Mouse (Mus musculus): ENCODE measurements around the gene Adgrd1.
"Not testable (repeated sequence)": the region's sequence is repeated elsewhere in the genome, so short reads cannot be mapped to it uniquely, and the experiment has no call there.

The Adgrd1 gene

DNA sequence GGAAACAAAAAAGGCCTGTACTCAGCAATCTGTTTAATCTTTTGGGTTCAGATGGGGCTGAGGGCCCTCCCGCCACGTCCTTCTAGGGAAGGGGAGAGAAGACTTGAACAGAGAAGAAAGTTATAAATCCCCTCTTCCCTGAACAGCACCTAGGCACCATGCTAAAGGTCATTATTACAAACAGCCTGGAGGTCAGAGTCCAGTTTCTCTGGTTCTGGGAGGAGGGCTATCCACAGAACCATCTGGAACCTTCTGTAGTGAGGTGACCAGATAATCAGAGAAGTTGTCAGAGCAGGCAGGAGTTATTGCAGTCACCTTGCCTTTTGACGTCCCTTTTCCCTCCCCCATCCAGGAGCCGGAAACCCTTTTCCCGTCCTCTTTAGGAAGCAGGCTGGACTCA is 2.3 kb upstream of the Adgrd1 start:
- DNase-seq (ENCODE audit: low spot score): no peak

DNA sequence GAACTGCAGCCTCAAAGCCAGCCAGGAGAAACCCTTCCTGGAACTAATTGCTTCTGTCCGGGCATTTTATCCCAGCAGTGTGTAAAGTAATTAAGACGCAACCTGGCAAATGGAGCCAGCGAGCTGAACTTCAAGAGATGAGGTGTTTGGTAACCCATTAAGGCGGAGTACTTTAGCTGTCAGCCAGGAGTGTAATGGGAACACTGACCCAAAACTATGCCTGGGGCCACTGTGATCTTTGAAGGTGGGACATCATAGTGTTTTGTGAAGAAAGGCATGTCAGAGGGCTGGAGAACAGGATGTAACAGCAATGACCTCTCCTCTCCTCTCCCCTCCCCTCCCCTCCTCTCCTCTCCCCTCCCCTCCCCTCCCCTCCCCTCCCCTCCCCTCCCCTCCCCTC is 7.5 kb downstream of the Adgrd1 start:
- no peak for DNase-seq (ENCODE audit: low spot score)

DNA sequence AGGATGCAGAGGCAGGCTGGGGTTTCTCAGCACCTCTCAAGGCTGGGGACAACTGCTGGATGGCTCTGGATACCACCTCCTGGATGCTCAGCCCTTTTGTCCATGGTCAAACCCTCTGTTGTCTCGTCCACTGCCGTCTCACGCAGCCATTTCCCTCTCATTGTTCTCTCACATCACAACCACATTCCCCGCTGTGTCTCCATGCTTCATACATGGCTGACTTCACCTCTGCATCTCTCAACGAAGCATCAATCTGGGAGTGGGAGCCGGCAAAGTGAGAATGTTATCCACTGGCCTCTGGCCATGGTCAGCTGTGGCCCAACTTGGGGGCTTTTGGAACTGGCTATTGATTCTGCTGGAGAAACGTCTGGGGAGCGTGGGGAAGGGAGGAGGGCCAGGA is 15.2 kb downstream of the Adgrd1 start:
- no peak for DNase-seq (ENCODE audit: low spot score)

DNA sequence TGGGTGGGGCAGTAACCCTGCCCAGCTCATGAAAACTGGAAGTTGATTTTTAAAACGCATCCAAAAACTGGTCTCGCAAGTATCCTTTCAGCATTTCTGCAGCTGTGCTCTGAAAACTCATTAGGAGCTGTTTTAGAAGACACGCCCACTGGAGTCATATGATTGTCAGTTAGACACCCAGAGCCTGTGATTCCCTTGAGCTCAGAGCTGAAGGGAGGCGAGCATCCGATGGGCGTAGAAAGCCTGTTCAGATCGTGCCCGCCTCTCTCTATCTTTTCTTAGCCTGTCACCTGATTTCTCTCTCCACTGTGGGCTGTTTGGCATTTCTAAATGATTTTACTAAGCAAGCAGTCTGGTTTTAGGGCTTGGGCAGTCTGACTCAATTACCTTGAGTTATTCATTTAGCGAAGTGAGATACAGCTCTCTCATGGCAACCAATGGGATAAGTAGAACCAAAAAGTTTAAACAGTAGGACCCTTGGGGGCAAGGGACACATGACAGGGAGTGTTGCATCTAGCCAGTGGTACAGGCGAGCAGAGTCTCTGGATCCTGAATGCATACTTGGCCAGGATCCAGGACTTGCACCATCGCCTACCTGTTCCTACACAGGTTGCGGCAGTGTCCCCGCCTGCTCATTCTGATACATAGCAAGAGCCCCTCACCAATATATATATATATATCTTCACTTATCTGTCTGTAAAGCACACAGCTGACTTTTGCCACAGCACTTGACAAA is 17.4 kb downstream of the Adgrd1 start:
- no peak for DNase-seq (ENCODE audit: low spot score)

DNA sequence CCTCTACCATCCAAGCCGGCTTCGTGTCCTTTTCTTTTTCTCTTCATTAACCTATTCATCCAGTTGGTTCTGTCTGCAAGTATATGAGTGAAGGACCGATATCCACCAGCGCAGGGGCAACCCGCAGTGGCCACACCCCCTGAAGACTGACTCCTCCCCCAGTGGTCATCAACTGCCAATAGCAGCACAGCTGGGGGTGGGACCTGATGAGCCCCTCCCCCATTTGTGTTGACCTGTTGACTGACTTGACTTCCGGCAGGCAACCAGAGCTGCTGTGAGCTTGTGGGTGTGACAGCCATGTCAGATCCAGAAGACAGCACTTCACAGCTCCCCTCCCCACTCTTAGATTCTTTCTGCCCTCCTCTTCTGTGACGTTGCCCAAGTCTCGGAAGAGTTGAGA is 19.7 kb downstream of the Adgrd1 start:
- DNase-seq (ENCODE audit: low spot score): no peak

DNA sequence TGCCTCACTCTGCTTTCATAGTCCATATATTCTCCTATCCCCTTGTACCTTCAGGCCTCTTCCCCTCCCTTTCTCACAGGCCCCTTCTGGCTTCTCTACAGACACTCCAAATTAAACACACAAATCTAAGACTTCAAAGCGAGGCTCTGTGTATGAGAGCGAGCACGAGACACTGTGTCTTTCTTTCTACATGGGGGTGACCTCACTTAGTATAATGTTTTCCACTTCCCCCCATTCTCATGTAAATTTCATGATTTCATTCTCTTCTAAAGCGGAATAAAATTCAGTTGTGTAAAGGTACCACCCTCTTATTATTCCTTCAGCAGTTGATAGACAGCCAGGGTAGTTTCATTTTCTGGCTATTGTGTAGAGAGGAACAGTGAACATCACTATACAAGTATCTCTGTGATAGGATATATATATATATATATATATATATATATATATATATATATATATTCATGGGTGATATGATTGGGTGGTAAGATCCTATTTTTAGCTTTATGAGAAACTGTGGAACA is 21.1 kb downstream of the Adgrd1 start:
- no peak for DNase-seq (ENCODE audit: low spot score)

DNA sequence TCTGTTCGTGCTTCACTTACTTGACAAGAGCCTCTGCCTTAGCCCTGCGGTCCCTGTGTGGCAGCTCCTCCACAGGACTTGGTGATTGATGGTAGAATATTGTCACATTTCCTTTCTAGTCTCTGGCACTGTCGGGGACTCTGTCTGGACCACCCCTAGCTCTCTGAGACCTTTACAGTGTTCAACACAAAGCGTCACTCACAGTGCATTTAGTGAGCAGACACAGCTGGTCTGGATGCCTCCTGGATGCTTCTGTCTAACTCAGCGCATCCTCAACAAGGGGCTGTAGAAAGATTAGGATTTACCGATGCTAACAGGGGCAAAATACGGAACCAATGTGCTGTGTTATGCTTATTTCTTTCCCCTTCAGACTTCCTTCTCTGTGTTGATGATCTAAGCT is 22.0 kb downstream of the Adgrd1 start:
- no peak for DNase-seq (ENCODE audit: low spot score)

DNA sequence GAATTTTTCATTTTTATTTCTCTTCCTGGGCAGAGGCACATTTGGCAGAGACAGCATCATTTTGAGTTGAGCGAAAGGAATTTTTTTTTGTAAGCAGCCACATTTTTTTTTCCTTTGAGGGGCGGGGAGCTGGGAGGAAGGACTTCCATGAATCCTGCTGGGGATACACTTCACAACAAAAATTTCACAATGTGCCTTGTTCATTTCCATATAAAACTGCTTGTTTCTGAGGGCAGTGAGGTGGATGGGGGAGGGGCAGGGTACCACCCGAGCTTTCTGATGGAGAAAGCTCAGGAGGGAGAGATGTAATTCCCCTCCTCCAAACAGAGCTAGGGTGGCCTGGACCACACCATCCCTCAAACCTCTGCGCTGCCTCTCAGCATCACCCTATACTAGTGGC is 22.6 kb downstream of the Adgrd1 start:
- no peak for DNase-seq (ENCODE audit: low spot score)

DNA sequence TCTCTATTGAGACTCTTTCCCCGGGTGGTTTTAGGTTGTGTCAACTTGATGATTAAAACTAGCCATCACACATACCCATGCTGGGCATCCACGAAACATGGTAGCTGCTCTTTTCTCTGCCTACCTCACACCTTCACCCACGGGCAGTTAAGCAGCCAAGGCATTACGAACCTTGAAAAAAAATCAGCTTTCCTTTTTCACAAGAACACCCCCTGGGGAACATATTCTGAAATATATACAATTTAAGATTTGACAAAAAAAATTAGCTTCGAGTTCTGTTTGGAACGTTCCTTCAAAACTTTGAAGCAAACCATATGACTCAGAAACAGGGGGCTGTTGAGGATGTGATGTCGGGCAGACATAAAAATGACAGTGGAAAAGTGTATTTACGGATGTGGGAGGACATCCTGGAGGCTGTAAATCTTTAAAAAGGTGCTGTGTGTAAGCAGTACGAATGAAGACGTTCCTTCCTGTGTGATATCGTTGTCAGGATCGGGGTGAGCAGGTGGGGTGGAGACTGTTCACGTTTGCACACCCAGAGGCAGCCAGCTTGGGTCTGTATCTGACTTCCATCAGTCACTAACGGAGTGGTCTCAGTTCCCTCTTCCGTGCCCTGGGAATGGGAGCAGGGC is 25.2 kb downstream of the Adgrd1 start:
- no peak for DNase-seq (ENCODE audit: low spot score)

DNA sequence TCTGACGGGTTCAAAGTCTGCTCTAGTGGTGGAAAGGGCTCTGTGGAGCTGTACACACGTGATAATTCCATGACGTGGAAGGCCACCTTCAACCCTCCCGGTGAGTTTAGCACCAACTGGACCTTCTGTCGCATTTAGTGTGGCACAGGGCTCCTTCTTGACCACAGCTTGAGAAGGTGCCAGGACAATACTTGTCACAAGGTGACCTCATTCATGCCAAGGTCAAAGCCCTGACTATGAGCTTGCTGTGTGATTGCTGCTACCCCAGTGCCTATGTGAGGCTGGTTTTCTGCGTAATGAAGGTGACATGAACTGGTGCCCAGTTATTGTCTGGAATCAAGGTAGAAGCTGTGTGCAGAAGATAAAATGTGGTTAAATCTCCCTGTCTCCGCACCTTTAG is 25.9 kb downstream of the Adgrd1 start:
- no peak for DNase-seq (ENCODE audit: low spot score)

DNA sequence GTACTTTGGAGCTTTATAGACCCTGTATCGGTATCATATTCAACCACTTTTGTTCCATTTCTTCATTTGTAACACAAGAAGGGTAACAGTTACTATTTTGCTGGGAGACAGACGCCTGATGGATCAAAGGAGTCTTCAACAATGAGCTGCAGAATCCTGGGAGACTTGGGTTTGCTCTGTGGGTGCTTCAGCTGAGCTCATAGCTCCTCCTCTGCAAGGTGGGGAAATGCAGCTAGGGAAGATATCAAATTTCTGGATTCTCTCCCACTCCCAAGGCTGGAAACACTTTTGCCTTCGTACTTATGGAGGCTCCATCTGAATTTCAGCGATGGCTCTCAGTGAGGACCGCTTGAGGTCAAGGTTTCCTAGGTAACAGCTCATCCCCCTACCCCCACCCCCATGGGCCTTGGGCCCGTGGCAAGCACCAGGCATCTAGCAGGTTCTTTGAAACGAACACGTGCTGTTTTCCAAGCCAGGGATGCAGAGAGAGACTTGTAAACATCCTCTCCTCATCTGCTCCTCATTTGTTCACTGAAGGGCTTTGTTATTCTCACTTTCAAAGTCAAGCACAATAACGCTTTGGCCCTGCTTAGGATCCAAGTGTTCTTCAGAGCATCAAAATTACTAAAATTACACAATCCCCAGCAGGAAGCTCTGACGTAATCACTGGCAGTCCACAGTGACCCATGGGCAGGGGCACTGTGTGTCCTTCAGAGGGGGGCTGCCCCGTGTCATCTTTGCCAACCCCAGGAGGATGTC is 27.7 kb downstream of the Adgrd1 start:
- DNase-seq (ENCODE audit: low spot score): no peak

DNA sequence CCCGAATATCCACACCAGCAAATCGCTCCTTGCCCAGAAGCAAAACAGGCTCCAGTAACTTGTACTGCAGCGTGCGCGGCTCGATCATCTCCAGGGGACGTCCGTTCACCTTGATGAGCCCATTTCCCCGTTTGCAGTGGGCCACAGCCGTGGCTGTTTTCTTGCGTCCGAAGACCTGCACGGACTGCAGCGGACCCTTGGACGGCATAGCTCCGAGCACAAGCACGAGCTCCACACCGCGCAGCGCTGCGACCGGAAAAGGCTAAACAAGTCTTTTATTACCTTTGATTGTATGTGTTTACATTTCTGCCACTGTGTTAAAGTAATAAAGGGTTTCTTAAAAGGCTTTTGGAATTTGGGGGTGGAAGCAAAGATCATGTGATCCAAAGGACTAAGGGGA is 31.8 kb downstream of the Adgrd1 start:
- not testable (repeated sequence) for DNase-seq (ENCODE audit: low spot score)

DNA sequence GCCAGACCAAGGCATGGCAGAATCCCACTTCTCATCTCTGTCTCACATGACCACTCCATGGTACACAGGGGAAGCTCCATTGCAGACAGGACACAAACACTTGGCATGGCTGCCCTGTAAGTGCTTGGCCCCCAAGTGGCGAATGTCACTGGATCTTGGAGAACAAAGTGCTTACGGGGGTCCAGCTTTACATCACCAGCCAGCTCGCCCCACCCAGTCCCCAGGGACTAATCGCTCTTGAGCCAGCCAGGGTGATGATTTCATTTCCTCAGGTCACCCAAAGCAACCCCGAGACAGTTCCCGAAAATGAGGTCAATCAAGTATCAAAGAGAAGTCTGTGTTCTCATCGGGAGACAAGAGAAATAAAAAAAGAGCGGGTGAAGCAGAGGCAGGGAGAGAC is 33.8 kb downstream of the Adgrd1 start:
- DNase-seq (ENCODE audit: low spot score): no peak

DNA sequence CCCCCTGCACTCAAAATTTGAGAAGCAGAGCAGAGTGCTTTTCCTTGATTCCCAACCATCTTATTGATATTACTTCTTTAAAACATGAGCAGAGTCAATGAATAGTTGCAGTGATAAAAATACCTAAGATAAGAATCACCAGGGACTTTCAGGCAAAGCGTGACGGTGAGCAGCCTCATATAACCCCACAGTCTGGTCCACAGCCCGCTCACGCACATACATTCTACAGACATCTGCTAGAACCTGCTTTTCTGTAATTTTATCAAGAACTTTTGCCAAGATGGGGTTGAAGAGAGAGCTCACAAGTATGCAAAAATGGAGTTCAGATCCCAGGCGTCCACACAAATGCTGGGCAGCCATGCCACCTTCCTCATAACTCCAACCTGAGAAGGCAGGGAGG is 40.9 kb downstream of the Adgrd1 start:
- DNase-seq (ENCODE audit: low spot score): no peak

DNA sequence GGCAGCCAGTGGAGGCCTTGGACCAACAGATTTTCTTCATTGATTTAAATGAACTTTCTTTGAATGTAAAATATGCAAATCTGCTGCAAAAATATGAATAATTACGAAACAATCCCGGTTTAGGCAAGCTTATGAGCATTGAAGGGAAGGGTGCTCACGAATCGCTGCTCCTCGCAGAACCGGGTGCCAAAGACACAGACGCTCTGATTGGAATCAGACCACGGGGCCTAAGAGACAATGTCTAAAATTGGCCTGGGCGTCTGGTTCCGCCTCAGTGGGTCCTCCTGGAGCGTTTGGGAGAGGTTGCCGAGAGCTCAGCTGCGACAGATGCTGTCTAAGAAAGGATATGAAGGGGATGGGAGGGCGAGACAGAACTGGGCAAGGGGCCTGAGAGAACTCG is 42.0 kb downstream of the Adgrd1 start:
- no peak for DNase-seq (ENCODE audit: low spot score)

DNA sequence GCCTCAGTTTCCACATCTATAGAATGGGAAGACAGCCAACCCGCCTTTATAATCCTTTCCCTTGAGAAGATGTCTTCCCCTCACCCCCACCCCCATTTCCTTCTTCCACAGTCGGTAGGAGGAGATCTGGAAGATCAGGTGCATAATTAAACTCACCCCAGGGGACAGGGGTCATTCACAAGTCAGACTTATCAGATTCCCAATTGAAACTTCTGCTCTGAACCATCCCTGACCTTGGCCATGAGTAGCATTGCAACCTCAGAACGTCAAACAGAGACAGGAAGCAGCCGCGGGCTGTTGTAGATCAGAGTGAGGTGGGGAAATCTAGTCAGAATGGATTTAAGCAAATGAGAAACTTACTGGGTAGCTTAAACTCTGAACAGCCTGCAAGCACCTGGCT is 46.3 kb downstream of the Adgrd1 start:
- DNase-seq (ENCODE audit: low spot score): no peak

DNA sequence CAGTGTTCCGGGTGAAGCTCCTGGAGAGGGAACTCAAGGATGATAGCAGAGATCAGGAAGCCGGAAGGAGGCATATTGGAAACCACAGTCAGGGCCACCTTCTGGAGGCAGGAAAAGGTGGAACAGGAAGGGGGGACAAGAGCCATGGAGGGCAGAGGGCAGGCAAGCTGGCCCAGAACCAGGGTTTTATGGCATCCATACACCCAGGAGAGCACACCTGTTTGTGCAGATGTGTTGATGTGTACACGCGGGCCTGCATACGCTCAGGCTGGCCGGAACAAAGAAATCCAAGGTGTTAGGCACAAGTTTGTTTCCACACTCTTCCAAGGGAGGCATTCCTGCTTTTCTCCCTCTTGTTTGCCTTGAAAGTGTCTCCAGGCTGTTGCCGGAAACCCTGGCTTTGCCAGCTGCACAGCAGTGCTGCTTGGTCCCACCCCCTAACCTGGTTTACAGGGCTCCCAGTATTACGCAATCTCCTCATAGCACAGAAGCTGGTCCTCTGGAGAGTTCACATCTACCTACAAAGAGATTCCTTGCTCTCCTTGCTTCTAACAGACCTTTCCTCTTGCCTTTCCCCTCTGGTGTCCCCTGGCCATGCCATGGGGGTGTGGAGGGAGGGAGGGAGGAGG is 48.9 kb downstream of the Adgrd1 start:
- DNase-seq (ENCODE audit: low spot score): no peak

DNA sequence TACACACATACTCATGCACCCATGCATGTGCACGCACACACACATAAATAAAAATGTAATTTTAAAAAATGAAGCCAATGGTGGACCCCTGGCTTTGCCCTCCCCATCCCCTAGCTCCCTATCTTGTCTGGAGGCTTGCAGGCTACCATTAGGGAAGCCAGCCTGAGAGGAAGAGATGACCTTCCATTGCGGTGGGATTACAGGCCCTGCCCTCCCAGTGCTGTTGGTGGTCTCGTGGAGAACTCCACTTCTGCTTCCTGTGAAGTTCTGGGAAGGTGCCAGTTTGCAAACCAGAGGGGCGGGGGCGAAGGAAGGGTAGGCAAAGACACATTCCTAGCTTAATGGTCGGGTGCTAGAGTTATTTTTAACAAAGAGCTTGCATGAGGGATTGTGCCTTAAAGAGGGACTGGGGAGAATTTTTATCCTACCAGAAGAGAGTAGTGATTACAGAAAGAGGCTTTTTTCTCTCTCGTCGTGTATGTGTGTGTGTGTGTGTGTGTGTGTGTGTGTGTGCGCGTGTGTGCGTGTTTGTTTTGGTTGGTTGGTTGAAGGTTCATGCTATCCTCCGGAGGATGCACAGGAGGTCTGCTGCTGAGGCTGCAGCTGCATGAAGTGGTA is 50.5 kb downstream of the Adgrd1 start:
- DNase-seq (ENCODE audit: low spot score): no peak

DNA sequence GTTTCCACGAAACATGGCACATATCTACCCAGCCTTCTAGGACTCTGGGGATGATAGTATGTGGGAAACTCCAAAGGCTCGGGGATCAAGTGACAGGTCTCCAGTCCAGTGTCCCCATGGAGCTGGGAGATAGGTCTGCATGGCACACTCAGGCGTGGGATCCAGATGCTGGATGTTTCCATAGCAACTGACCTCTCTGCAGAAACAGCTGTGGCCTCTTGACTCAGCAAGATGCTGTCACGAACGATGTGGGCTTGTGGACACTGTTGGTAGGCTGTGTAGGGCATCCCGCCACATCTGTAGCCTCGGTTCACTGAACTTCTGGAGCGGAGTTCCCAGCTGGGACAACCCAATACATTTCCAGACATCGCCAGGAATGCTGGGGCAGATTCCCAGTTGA is 51.9 kb downstream of the Adgrd1 start:
- no peak for DNase-seq (ENCODE audit: low spot score)

DNA sequence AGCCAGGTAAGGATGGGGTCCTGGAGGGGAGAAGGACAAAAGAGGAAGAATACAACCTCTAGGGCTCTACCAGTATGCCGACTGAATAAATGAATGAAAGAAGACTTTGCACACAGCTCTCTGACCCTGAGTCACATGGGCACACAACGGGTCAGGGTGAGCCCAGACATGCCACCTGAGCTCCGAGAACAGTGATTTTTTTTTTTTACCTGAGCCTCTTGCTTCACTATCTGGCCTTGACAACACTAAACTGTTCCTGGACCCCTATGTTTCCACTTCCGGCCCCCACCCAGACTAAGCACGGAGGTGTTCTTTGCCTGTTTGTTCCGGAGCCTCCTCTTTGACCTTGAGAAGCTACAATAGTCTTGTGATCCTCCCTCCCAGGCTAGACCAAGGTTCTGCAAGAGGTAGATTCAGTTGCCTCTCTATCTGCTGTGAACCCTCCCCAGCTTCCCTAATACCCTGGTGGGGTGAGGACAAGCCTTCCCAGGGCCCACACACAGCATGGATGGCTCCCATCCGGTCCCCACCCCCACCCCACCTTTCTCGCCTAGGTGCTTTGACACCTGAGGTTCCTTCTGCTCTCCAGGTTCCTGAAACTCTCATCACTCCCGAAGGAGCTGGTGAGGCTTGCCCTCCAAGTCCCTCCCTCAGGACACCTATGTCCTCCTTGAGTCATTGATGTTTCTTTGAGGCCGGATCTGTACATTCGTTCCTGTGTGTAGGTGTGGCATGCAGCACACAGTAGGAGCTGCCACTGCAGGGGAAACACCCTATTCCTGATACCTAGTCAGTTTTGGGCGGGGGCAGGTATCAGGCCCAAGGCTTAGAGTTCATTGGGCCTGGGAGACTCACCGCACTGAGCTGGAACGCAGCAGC is 58.7 kb downstream of the Adgrd1 start:
- DNase-seq (ENCODE audit: low spot score): no peak

DNA sequence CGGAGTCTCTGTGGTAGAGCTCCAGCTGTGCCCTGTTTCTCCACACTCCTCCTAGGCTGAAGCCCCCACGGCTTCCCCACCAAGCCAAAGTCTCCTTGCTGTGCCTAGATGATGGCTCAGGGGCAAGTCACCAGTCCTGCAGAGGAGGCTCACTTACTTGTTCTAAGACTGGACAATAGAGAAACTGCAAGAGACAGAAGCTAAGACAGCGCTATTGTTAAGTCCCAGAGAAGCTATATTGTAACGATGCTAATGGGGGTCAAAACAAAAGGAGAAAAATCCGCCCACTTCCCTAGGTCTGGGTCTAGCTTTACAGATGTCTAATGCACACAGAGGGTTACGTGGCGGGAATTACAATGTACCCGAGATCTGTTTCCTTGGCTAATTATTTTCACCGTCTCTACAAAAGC is 59.4 kb downstream of the Adgrd1 start:
- DNase-seq (ENCODE audit: low spot score): no peak
